Mouse (Mus musculus) liver, embryonic 14.5 days (tissue): ENCODE data around the gene Pcgf6.

ENCODE experiments used
- CTCF ChIP-seq: IDR thresholded peaks from 2 replicates; pipeline ENCODE4 v1.5.1; 2016; ENCODE audit warnings: antibody characterized with exemption, low read depth, control low read depth
- EP300 ChIP-seq: IDR thresholded peaks from 2 replicates; pipeline ENCODE4 v1.6.1; 2016; ENCODE audit warnings: antibody characterized with exemption, low read depth

DNA sequence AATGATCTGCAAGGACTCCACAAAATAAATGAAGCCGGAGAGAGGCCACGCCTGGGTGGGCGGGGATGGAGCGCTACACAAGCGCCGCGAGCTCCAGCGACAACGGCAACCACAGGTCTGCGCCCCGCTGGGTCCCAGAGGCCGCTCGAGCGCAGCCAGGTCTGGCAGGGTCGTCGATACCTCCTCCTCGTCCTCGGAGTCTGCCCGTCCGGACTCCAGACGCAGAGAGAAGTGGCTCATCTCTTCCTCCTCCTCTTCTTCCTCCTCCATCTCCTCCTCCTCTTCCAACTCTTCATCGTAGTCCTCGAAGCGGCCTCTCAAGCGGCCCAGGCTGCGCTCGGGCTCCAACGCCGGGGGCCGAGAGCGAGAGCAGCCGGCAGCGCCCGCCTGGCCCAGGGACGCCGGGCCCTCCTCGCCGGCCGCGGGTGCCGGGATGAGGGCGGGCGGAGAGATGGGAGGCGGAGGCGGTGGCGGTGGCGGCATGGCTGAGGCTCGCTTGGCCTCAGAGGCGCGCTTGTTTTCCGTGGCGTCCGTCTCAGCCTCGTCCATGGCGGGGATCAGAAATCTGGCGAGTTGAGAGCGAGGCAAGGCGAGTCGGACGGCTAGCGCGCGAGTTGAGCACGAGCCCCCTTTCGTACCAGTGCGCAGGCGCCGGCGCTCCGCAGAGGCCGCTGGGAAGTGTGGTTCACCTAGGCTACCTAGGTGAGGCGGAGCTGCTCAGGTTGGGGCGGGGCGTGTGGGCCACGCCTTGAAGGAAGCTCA, at the start of gene Pcgf6:
- TF ChIP-seq EP300 (no peak), CTCF (0 out of 2 replicates have a peak, but pooled peaks have one; percentile 4)
